Mouse (Mus musculus): ENCODE measurements around the gene Lcmt1. TPM values are rescaled to one million over a fixed set of nuclear protein-coding genes. Genes with fewer than 3 reads are reported as not detected.
A peak's percentile ranks its signal among the peaks of the same experiment; 100 is the strongest.

The Lcmt1 gene
- polyA plus RNA-seq, 1 experiment from 2014 or later, result 55.5 TPM

DNA sequence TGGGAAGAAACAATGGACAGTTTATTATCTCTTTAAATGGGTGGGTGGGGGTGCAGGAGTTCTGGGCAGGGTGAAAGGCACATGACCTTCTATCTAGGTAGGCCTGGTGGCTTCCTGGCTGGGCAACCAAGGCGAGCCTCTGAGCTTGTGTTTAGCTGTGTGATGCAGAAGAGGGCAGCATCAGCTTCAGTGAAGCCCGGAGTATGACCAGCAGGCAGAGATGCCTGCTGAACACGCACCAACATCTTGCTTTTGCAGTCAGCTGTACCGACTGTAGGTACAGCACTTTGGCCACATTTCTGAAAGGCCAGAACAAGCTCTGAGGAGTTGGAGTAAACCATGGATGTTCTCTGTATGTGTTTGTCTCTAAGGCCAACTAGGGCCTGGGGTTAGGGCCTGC, 94.0 kb downstream of the Lcmt1 start:
- ATAC-seq (ENCODE audit: insufficient number of reproducible peaks, insufficient read depth, low FRiP score, low TSS enrichment), result no peak
- Histone ChIP-seq H3K27me3 (no peaks in the 10 kb centered on the region), H3K4me2 (replicated peaks) (no peak overlapping the region; the same call in 1 of the 2 replicates), H3K4me1 (no peaks in the 10 kb centered on the region), H3K27ac (no peak overlapping the region), H3K4me3 (no peak overlapping the region), H3K9me3 (no peaks in the 10 kb centered on the region), H3K36me3 (no peaks in the 10 kb centered on the region), H3K9ac (no peak overlapping the region)
- 79% methylated on average over 4 of the region's 4 CpGs for WGBS

GRCm38 (mm10) chr7:123465692-123466387, 96.3 kb downstream of the Lcmt1 start:
- H3K27ac ChIP-seq, result no peak overlapping the region
- H3K9ac ChIP-seq, result no peak overlapping the region
- H3K4me3 ChIP-seq, result no peak overlapping the region
- ATAC-seq (ENCODE audit: insufficient number of reproducible peaks, insufficient read depth, low FRiP score, low TSS enrichment), result peak; percentile 57; the same call in 1 of the 2 replicates
- no peaks in the 10 kb centered on the region for H3K27me3 ChIP-seq
- H3K36me3 ChIP-seq, result no peaks in the 10 kb centered on the region
- H3K4me1 ChIP-seq, result no peaks in the 10 kb centered on the region
- H3K9me3 ChIP-seq, result no peaks in the 10 kb centered on the region
- WGBS, result 34% methylated on average over 6 of the region's 6 CpGs
- H3K4me2 ChIP-seq (replicated peaks), result no peak overlapping the region

DNA sequence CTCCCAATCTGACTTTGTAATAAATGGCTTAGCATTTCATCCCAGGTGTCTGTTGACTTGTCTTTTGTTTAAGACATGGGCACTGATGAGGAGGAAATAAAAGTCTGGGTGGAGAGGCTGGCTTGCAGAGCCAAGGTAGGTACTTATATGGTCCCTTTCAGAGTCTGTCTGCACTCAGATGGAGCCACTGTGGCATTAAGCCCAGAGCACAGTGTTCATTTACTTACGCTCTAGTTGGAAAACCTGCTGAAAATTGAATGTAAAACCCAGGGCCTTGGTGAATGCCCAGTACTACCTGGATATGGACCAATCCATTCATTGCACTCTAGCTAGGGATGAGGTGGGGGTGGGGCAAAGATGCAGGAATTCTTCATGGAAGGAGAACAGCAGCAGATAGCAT, 98.4 kb downstream of the Lcmt1 start:
- Histone ChIP-seq H3K9me3 (no peaks in the 10 kb centered on the region), H3K36me3 (no peaks in the 10 kb centered on the region), H3K4me2 (replicated peaks) (no peak overlapping the region), H3K4me1 (no peaks in the 10 kb centered on the region), H3K9ac (no peak overlapping the region), H3K4me3 (no peak overlapping the region), H3K27ac (no peak overlapping the region), H3K27me3 (no peaks in the 10 kb centered on the region)
- WGBS, result 84% methylated on average over 1 of the region's 1 CpGs
- ATAC-seq (ENCODE audit: insufficient number of reproducible peaks, insufficient read depth, low FRiP score, low TSS enrichment), result no peak

Other genes with a start within 250 kb of the Lcmt1 start
- gene Tnrc6a, start 245.9 kb upstream of the Lcmt1 start, polyA plus RNA-seq (2016; fragmentation: Nextera tagmentation; extraction: Ambion mirVana), result 66.1 and 70.9 TPM in 2 replicates
- gene Slc5a11, start 155.0 kb upstream of the Lcmt1 start, polyA plus RNA-seq (2016; fragmentation: Nextera tagmentation; extraction: Ambion mirVana), result 0.06 and 0.10 TPM in 2 replicates
- 21.4 and 24.5 TPM in 2 replicates for gene Arhgap17, start 131 bp downstream of the Lcmt1 start, polyA plus RNA-seq (2016; fragmentation: Nextera tagmentation; extraction: Ambion mirVana)
- gene Aqp8, start 92.5 kb downstream of the Lcmt1 start, polyA plus RNA-seq (2016; fragmentation: Nextera tagmentation; extraction: Ambion mirVana), result 0.14 and 0.60 TPM in 2 replicates
- 7.0 and 8.1 TPM in 2 replicates for gene Zkscan2, start 130.7 kb downstream of the Lcmt1 start, polyA plus RNA-seq (2016; fragmentation: Nextera tagmentation; extraction: Ambion mirVana)